Mouse (Mus musculus) erythroblast, embryonic 14.5 days (primary cell): ENCODE data around the gene Lyst. TPM values are rescaled to one million over a fixed set of nuclear protein-coding genes. Genes with fewer than 3 reads are reported as not detected.

Experiments used
- H3K27me3 ChIP-seq: 2 replicates; pipeline ENCODE4 v1.6.1; 2012; ENCODE audit warnings: inconsistent platforms; ENCODE audit not compliant: control insufficient read depth
- H3K36me3 ChIP-seq: 2 replicates; pipeline ENCODE4 v1.6.1; 2012; ENCODE audit warnings: mild to moderate bottlenecking, inconsistent platforms; ENCODE audit not compliant: control insufficient read depth
- H3K4me1 ChIP-seq: 2 replicates; pipeline ENCODE4 v1.6.1; 2012; ENCODE audit warnings: inconsistent platforms; ENCODE audit not compliant: control insufficient read depth
- H3K4me3 ChIP-seq: replicated peaks from 2 replicates; pipeline ENCODE3; 2012; ENCODE audit warnings: moderate library complexity, mild to moderate bottlenecking, inconsistent platforms
- H3K9me3 ChIP-seq: 2 replicates; pipeline ENCODE4 v1.6.1; 2012; ENCODE audit warnings: low read length, inconsistent platforms, mixed read lengths; ENCODE audit not compliant: control insufficient read depth
- GATA1 ChIP-seq: IDR thresholded peaks from 2 replicates; pipeline ENCODE4 v1.6.1; 2012; ENCODE audit warnings: low read length, inconsistent platforms, mixed read lengths
- TAL1 ChIP-seq: IDR thresholded peaks from 3 replicates; pipeline ENCODE4 v1.6.1; 2012; ENCODE audit warnings: low read length, inconsistent platforms, mixed read lengths
- polyA plus RNA-seq: library from polyadenylated mRNA; stranded (reverse); fragments of >175 nt; gene quantifications from 2 replicates; pipeline ENCODE4 v1.2.3, GENCODE M21; 2012

Lyst gene
- polyA plus RNA-seq, 1 experiment, result 0.01 TPM

- Histone ChIP-seq H3K4me1 (no peaks in the 10 kb centered on the region), H3K9me3 (no peaks in the 10 kb centered on the region), H3K36me3 (peaks cover 8% of the 10 kb centered on the region), H3K27me3 (no peaks in the 10 kb centered on the region), H3K4me3 (no peak overlapping the region)
- TF ChIP-seq TAL1, result no peak
- TF ChIP-seq GATA1, result no peak
Measured at GRCm38 (mm10) chr13:13612882-13613281, 22.7 kb downstream of the Lyst start.

GRCm38 (mm10) chr13:13614235-13614634, 24.0 kb downstream of the Lyst start:
- no peak overlapping the region for H3K4me3 ChIP-seq
- H3K9me3 ChIP-seq, result no peaks in the 10 kb centered on the region
- no peak for TF ChIP-seq GATA1
- TF ChIP-seq TAL1, result no peak
- no peaks in the 10 kb centered on the region for H3K27me3 ChIP-seq
- H3K4me1 ChIP-seq, result no peaks in the 10 kb centered on the region
- H3K36me3 ChIP-seq, result peaks cover 10% of the 10 kb centered on the region

DNA sequence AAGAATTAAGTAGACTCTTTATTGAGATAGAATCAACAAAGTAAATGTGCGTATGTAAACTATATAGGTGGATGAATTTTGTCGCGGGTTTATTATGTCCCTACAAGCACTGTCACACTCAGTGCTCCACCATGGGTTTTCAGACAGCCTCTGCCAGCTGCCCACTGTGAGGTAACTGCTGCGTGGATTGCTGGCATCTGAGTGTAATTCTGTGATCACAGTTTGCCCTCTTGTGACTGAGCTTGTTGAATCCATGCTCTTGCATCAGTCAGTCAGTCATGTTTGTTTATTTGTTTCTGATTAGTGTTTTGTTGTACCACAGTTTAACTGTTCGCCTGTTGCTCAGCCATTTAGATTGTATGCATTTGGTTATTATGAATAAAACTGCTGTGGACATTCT, 31.3 kb downstream of the Lyst start:
- no peaks in the 10 kb centered on the region for H3K9me3 ChIP-seq
- no peak overlapping the region for H3K4me3 ChIP-seq
- peaks cover 9% of the 10 kb centered on the region for H3K36me3 ChIP-seq
- no peaks in the 10 kb centered on the region for H3K4me1 ChIP-seq
- H3K27me3 ChIP-seq, result no peaks in the 10 kb centered on the region
- no peak for TF ChIP-seq TAL1
- no peak for TF ChIP-seq GATA1

DNA sequence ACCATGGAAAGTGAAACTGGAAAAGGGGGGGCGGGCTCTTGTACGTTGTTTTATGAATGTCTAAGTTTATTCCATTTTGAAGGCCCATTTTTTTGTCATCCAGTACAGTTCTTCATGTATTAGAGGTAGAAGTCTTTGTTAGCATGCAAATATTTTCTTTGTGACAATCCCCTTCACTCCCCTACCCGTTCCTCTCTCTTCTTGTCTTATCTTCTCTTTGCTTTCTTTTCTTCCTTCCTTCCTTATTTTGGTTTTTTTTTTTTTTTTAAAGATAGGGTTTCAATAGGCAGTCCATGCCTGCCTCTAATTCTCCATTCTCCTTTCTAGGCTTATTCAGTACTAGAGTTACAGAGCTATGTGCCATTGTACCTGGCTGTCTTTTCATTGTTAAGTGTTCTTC, 32.4 kb downstream of the Lyst start:
- Histone ChIP-seq H3K27me3 (no peaks in the 10 kb centered on the region), H3K4me3 (no peak overlapping the region), H3K36me3 (peaks cover 3% of the 10 kb centered on the region), H3K9me3 (no peaks in the 10 kb centered on the region), H3K4me1 (no peaks in the 10 kb centered on the region)
- TF ChIP-seq GATA1 (no peak), TAL1 (no peak)

DNA sequence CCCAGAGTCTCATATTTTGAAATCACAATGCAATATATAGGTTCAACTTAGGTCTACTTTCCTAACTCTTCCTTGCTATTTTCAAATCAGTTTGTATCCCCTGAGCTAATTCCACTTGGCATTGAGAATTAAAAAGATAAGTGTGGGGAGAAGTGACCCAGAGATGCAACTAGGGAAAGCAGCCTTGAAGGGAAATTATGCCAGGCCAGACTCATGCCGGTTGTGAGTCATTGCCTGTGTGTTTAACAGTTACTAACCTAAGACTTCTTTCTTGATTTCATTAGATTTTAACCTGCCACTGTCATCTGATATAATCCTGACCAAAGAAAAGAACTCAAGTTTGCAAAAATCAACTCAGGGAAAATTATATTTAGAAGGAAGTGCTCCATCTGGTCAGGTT, 43.5 kb downstream of the Lyst start:
- H3K9me3 ChIP-seq, result no peaks in the 10 kb centered on the region
- no peaks in the 10 kb centered on the region for H3K4me1 ChIP-seq
- no peak overlapping the region for H3K4me3 ChIP-seq
- H3K27me3 ChIP-seq, result no peaks in the 10 kb centered on the region
- TF ChIP-seq GATA1 (no peak), TAL1 (no peak)
- H3K36me3 ChIP-seq, result peaks cover 9% of the 10 kb centered on the region

DNA sequence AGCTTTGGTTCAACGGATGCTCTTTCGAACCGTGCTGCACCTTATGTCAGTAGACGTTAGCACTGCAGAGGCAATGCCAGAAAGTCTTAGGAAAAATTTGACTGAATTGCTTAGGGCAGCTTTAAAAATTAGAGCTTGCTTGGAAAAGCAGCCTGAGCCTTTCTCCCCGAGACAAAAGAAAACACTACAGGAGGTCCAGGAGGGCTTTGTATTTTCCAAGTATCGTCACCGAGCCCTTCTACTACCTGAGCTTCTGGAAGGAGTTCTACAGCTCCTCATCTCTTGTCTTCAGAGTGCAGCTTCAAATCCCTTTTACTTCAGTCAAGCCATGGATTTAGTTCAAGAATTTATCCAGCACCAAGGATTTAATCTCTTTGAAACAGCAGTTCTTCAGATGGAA, 44.5 kb downstream of the Lyst start:
- no peaks in the 10 kb centered on the region for H3K9me3 ChIP-seq
- no peaks in the 10 kb centered on the region for H3K4me1 ChIP-seq
- no peak for TF ChIP-seq GATA1
- no peak for TF ChIP-seq TAL1
- H3K36me3 ChIP-seq, result peaks cover 9% of the 10 kb centered on the region
- no peak overlapping the region for H3K4me3 ChIP-seq
- no peaks in the 10 kb centered on the region for H3K27me3 ChIP-seq

DNA sequence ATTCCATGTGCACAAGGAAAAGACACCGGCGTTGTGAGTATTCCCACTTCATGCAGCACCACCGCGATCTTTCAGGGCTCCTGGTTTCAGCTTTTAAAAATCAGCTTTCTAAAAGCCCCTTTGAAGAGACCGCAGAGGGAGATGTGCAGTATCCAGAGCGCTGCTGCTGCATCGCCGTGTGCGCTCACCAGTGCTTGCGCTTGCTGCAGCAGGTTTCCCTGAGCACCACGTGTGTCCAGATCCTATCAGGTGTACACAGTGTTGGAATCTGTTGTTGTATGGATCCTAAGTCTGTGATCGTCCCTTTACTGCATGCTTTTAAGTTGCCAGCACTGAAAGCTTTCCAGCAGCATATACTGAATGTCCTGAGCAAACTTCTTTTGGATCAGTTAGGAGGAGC, 45.0 kb downstream of the Lyst start:
- peaks cover 9% of the 10 kb centered on the region for H3K36me3 ChIP-seq
- TF ChIP-seq TAL1 (no peak), GATA1 (no peak)
- no peak overlapping the region for H3K4me3 ChIP-seq
- H3K9me3 ChIP-seq, result no peaks in the 10 kb centered on the region
- H3K4me1 ChIP-seq, result no peaks in the 10 kb centered on the region
- no peaks in the 10 kb centered on the region for H3K27me3 ChIP-seq

DNA sequence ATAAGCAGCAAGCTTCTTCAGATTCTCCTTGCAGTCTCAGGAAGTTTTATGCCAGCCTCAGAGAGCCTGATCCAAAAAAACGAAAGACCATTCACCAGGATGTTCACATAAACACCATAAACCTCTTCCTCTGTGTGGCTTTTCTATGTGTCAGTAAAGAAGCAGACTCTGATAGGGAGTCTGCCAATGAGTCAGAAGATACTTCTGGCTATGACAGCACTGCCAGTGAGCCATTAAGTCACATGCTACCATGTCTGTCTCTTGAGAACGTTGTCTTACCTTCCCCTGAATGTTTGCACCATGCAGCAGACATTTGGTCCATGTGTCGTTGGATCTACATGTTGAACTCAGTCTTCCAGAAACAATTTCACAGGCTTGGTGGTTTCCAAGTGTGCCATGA, 47.4 kb downstream of the Lyst start:
- Histone ChIP-seq H3K36me3 (peaks cover 9% of the 10 kb centered on the region), H3K9me3 (no peaks in the 10 kb centered on the region), H3K4me3 (no peak overlapping the region), H3K27me3 (no peaks in the 10 kb centered on the region), H3K4me1 (no peaks in the 10 kb centered on the region)
- no peak for TF ChIP-seq GATA1
- no peak for TF ChIP-seq TAL1

- Histone ChIP-seq H3K36me3 (peaks cover 9% of the 10 kb centered on the region), H3K27me3 (no peaks in the 10 kb centered on the region), H3K9me3 (no peaks in the 10 kb centered on the region), H3K4me3 (no peak overlapping the region), H3K4me1 (no peaks in the 10 kb centered on the region)
- TF ChIP-seq TAL1, result no peak
- TF ChIP-seq GATA1, result no peak
Measured at GRCm38 (mm10) chr13:13637981-13638380, 47.8 kb downstream of the Lyst start.

DNA sequence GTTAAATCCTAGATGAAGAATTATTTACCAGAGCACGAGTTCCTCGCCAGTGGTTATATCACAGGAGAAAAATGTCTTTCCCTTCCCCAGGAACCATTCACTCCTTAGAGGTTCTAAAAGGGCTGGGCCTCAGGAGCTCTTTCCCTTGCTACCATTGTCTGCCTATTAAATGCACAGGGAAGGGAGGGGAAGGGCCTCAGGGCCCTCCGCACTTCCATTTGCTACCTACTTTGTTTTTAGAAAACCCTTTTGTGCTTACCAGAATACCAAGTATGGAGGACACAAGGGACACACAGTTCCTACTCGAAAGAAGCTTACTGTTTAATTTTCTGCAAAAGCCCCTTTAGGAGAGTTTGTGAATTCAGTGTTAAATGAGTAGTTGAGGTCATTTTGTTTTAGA, 48.5 kb downstream of the Lyst start:
- H3K4me3 ChIP-seq, result no peak overlapping the region
- H3K4me1 ChIP-seq, result no peaks in the 10 kb centered on the region
- TF ChIP-seq TAL1, result no peak
- TF ChIP-seq GATA1, result no peak
- no peaks in the 10 kb centered on the region for H3K9me3 ChIP-seq
- no peaks in the 10 kb centered on the region for H3K27me3 ChIP-seq
- H3K36me3 ChIP-seq, result peaks cover 9% of the 10 kb centered on the region
